Mouse (Mus musculus) layer of hippocampus, adult 11-12 months (tissue): Measurements from ENCODE around the gene Gm27021.

Experiments used
- DNase-seq: peaks from one replicate; pipeline ENCODE4 v3.0.0; 2022; ENCODE audit warnings: low spot score

Gene Gm27021

GRCm38 (mm10) chr8:120641245-120641644, 26.6 kb downstream of the Gm27021 start:
- DNase-seq = no peak

GRCm38 (mm10) chr8:120634329-120634839, 33.5 kb downstream of the Gm27021 start:
- DNase-seq = peak; percentile 48

GRCm38 (mm10) chr8:120633665-120634271, 34.1 kb downstream of the Gm27021 start:
- DNase-seq = no peak

- DNase-seq = no peak
Observed at GRCm38 (mm10) chr8:120632969-120633664, 34.8 kb downstream of the Gm27021 start.

- DNase-seq = no peak
Observed at GRCm38 (mm10) chr8:120631441-120632375, 36.2 kb downstream of the Gm27021 start.

- no peak for DNase-seq
Observed at GRCm38 (mm10) chr8:120630848-120631247, 37.0 kb downstream of the Gm27021 start.

GRCm38 (mm10) chr8:120630031-120630430, 37.8 kb downstream of the Gm27021 start:
- DNase-seq = no peak

GRCm38 (mm10) chr8:120627298-120627697, 40.6 kb downstream of the Gm27021 start:
- peak; percentile 68 for DNase-seq

GRCm38 (mm10) chr8:120626461-120626860, 41.4 kb downstream of the Gm27021 start:
- no peak for DNase-seq

GRCm38 (mm10) chr8:120623608-120624007, 44.3 kb downstream of the Gm27021 start:
- DNase-seq = no peak

- DNase-seq = no peak
Observed at GRCm38 (mm10) chr8:120622161-120622560, 45.7 kb downstream of the Gm27021 start.

- DNase-seq = no peak
Observed at GRCm38 (mm10) chr8:120620441-120620840, 47.4 kb downstream of the Gm27021 start.

GRCm38 (mm10) chr8:120619235-120620180, 48.4 kb downstream of the Gm27021 start:
- DNase-seq = peak; percentile 72

GRCm38 (mm10) chr8:120618110-120618509, 49.8 kb downstream of the Gm27021 start:
- DNase-seq = peak; percentile 80

- no peak for DNase-seq
Observed at GRCm38 (mm10) chr8:120616663-120617626, 50.9 kb downstream of the Gm27021 start.

- no peak for DNase-seq
Observed at GRCm38 (mm10) chr8:120614491-120614890, 53.4 kb downstream of the Gm27021 start.

- no peak for DNase-seq
Observed at GRCm38 (mm10) chr8:120610824-120611223, 57.1 kb downstream of the Gm27021 start.

- DNase-seq = peak; percentile 86
Observed at GRCm38 (mm10) chr8:120607885-120608284, 60.0 kb downstream of the Gm27021 start.

GRCm38 (mm10) chr8:120607460-120607859, 60.4 kb downstream of the Gm27021 start:
- DNase-seq = no peak

GRCm38 (mm10) chr8:120602672-120603071, 65.2 kb downstream of the Gm27021 start:
- no peak for DNase-seq
